Mouse (Mus musculus) CH12.LX (cell line): ENCODE measurements around the gene Pyurf. TPM values are rescaled to one million over a fixed set of nuclear protein-coding genes. Genes with fewer than 3 reads are reported as not detected.

Experiments
- DNase-seq: peaks from one replicate; pipeline ENCODE4 v3.0.0-alpha.2; 2013; ENCODE audit errors: extremely low read depth
- H3K27ac ChIP-seq: 2 replicates; pipeline ENCODE4 v1.5.1; 2012; ENCODE audit warnings: low read depth, mild to moderate bottlenecking, control low read depth, moderate library complexity; ENCODE audit not compliant: insufficient read depth
- H3K27me3 ChIP-seq: replicated peaks from 2 replicates; pipeline ENCODE3; 2012; ENCODE audit warnings: inconsistent platforms
- H3K36me3 ChIP-seq, 2 experiments: replicated peaks in 1 of 2; 2 replicates each; pipeline versions ENCODE3 to v1.6.1; 2012; ENCODE audit warnings: inconsistent platforms in 1 of 2, low read length in 1 of 2, mild to moderate bottlenecking in 1 of 2, mixed read lengths in 1 of 2, moderate library complexity in 1 of 2; ENCODE audit not compliant: control insufficient read depth in 1 of 2, insufficient read depth in 1 of 2
- H3K4me1 ChIP-seq, 2 experiments: 2 replicates each; pipeline ENCODE4 v1.6.1; 2012; ENCODE audit warnings: inconsistent platforms in 1 of 2, moderate library complexity in 1 of 2; ENCODE audit not compliant: insufficient read depth in 2 of 2, control insufficient read depth in 1 of 2
- H3K4me2 ChIP-seq: 2 replicates; pipeline ENCODE4 v1.6.1; 2012; ENCODE audit warnings: low read depth, mild to moderate bottlenecking, control low read depth; ENCODE audit not compliant: poor library complexity, insufficient read depth, severe bottlenecking
- H3K4me3 ChIP-seq, 3 experiments: fragments of 150-350 bp in 1 of 3; sonication (generic) in 1 of 3; replicated peaks in 1 of 3; 2 replicates each; pipeline versions ENCODE3 to v1.5.1; 2011 to 2012; ENCODE audit warnings: low read depth in 2 of 3, low read length in 2 of 3, mild to moderate bottlenecking in 2 of 3, moderate library complexity in 2 of 3, control low read depth in 1 of 3, improper control_type of control experiment in 1 of 3, inconsistent platforms in 1 of 3, mixed read lengths in 1 of 3; ENCODE audit not compliant: poor library complexity in 1 of 3
- H3K79me2 ChIP-seq: replicated peaks from 2 replicates; pipeline ENCODE4 v1.6.1; 2012; ENCODE audit warnings: mild to moderate bottlenecking, moderate library complexity; ENCODE audit not compliant: control insufficient read depth, poor library complexity, insufficient read depth, severe bottlenecking; ENCODE audit errors: extremely low read depth
- H3K9ac ChIP-seq: 2 replicates; pipeline ENCODE4 v1.6.1; 2012; ENCODE audit warnings: low read depth, mild to moderate bottlenecking, control low read depth, moderate library complexity; ENCODE audit not compliant: insufficient read depth
- H3K9me3 ChIP-seq: replicated peaks from 2 replicates; pipeline ENCODE3; 2012; ENCODE audit warnings: low read length, inconsistent platforms, mixed read lengths
- CHD1 ChIP-seq: IDR thresholded peaks from 2 replicates; pipeline ENCODE4 v1.6.1; 2012; ENCODE audit warnings: low read depth, low read length, improper control_type of control experiment, inconsistent platforms
- CHD2 ChIP-seq: IDR thresholded peaks from 2 replicates; pipeline ENCODE4 v1.6.1; 2011; ENCODE audit warnings: low read length, improper control_type of control experiment
- CTCF ChIP-seq, 2 experiments: IDR thresholded peaks in 1 of 2; conservative IDR thresholded peaks in 1 of 2; 2 replicates each; pipeline ENCODE4 v1.5.1; 2011 to 2012; ENCODE audit warnings: low read depth in 2 of 2, low read length in 2 of 2, improper control_type of control experiment in 1 of 2, inconsistent platforms in 1 of 2, mild to moderate bottlenecking in 1 of 2, moderate library complexity in 1 of 2
- ELF1 ChIP-seq: IDR thresholded peaks from 2 replicates; pipeline ENCODE4 v1.6.1; 2014; ENCODE audit warnings: low read depth, mild to moderate bottlenecking, inconsistent platforms, low read length, improper control_type of control experiment
- EP300 ChIP-seq: IDR thresholded peaks from 2 replicates; pipeline ENCODE4 v1.6.1; 2011; ENCODE audit warnings: low read length, improper control_type of control experiment
- KAT2A ChIP-seq: IDR thresholded peaks from 2 replicates; pipeline ENCODE4 v1.6.1; 2012; ENCODE audit warnings: low read length, improper control_type of control experiment, inconsistent platforms; ENCODE audit not compliant: insufficient replicate concordance
- MAFK ChIP-seq: IDR thresholded peaks from 2 replicates; pipeline ENCODE4 v1.6.1; 2011; ENCODE audit warnings: low read length, improper control_type of control experiment; ENCODE audit not compliant: insufficient replicate concordance
- MAX ChIP-seq: IDR thresholded peaks from 2 replicates; pipeline ENCODE4 v1.6.1; 2011; ENCODE audit warnings: low read length, improper control_type of control experiment
- MAZ ChIP-seq: IDR thresholded peaks from 2 replicates; pipeline ENCODE4 v1.6.1; 2012; ENCODE audit warnings: low read depth, mild to moderate bottlenecking, inconsistent platforms, low read length, improper control_type of control experiment, moderate library complexity
- MEF2A ChIP-seq: IDR thresholded peaks from 2 replicates; pipeline ENCODE4 v1.6.1; 2014; ENCODE audit warnings: low read depth, mild to moderate bottlenecking, inconsistent platforms, low read length, improper control_type of control experiment, borderline replicate concordance
- NRF1 ChIP-seq: IDR thresholded peaks from 2 replicates; pipeline ENCODE4 v1.6.1; 2014; ENCODE audit warnings: low read depth, mild to moderate bottlenecking, inconsistent platforms, low read length, improper control_type of control experiment, moderate library complexity
- PAX5 ChIP-seq: IDR thresholded peaks from 2 replicates; pipeline ENCODE4 v1.6.1; 2012; ENCODE audit warnings: low read length, inconsistent platforms, mixed read lengths
- POLR2A ChIP-seq: IDR thresholded peaks from 2 replicates; pipeline ENCODE4 v1.6.1; 2011; ENCODE audit warnings: low read depth, mild to moderate bottlenecking, improper control_type of control experiment, low read length
- SIN3A ChIP-seq: IDR thresholded peaks from 2 replicates; pipeline ENCODE4 v1.6.1; 2012; ENCODE audit warnings: low read length, improper control_type of control experiment, inconsistent platforms
- SMC3 ChIP-seq: IDR thresholded peaks from 2 replicates; pipeline ENCODE4 v1.6.1; 2011; ENCODE audit warnings: low read depth, low read length, improper control_type of control experiment
- UBTF ChIP-seq: IDR thresholded peaks from 2 replicates; pipeline ENCODE4 v1.6.1; 2012; ENCODE audit warnings: low read depth, mild to moderate bottlenecking, inconsistent platforms, low read length, improper control_type of control experiment, moderate library complexity
- USF1 ChIP-seq: IDR thresholded peaks from 2 replicates; pipeline ENCODE4 v1.6.1; 2014; ENCODE audit warnings: low read depth, mild to moderate bottlenecking, inconsistent platforms, low read length, improper control_type of control experiment
- dilution Hi-C: fragments of 300-500 bp; cut with MboI; formaldehyde crosslinking; loops from 2 replicates; pipeline ENCODE4 v1.14.3; 2020; ENCODE audit warnings: low sequenced_read_pairs; ENCODE audit not compliant: extremely low pct_unique_long_range_greater_than_20kb, extremely low pct_ligation_motif_present
- in situ Hi-C: fragments of 300-500 bp; cut with MboI; formaldehyde crosslinking; loops from 3 replicates; pipeline ENCODE4 v1.14.3; 2019; ENCODE audit warnings: low sequenced_read_pairs, low pct_ligation_motif_present, low pct_unique_long_range_greater_than_20kb, mixed read lengths
- polyA plus RNA-seq: library from polyadenylated mRNA; unstranded; fragments of >175 nt; gene quantifications from 2 replicates; pipeline ENCODE4 v1.2.1, GENCODE M21; 2012; ENCODE audit warnings: low read depth; ENCODE audit not compliant: insufficient read length
- total RNA-seq, 2 experiments: library from RNA; depleted of rRNA; stranded (reverse); fragments of 300-350 nt in 1 of 2; fragments of >200 nt in 1 of 2; gene quantifications; 2 replicates each; pipeline ENCODE4 v1.2.3; 2012 to 2014

The Pyurf gene
- total and polyA plus RNA-seq, 3 experiments, result 6.4 to 13.4 (median 6.8) TPM

GRCm38 (mm10) chr6:57702743-57703499 is 11.0 kb upstream of the Pyurf start (continued):
- no peak; the same call in 1 of the 2 replicates for TF ChIP-seq MEF2A
- TF ChIP-seq SIN3A, result peak; percentile 30; the same call in 1 of the 2 replicates
- TF ChIP-seq CHD1, result peak; percentile 90
- TF ChIP-seq MAX, result peak; percentile 36; the same call in 1 of the 2 replicates
- TF ChIP-seq ELF1, result 0 out of 2 replicates have a peak, but pooled peaks have one; percentile 47
- TF ChIP-seq CTCF (conservative IDR thresholded peaks at IDR 0.05 in 1 of 2, IDR thresholded peaks at IDR 0.05 in 1 of 2; ENCODE audit: low read depth in 2 of 2, low read length in 2 of 2), result no peak
- TF ChIP-seq KAT2A, result peak; percentile 54; the same call in 1 of the 2 replicates
- TF ChIP-seq EP300, result 0 out of 2 replicates have a peak, but pooled peaks have one; percentile 24
- TF ChIP-seq POLR2A, result peak; percentile 87
- peak; percentile 13 for TF ChIP-seq NRF1
- TF ChIP-seq SMC3, result no peak
- TF ChIP-seq UBTF, result peak; percentile 72; the same call in 1 of the 2 replicates
- peak; percentile 52; the same call in 1 of the 2 replicates for TF ChIP-seq CHD2

DNA sequence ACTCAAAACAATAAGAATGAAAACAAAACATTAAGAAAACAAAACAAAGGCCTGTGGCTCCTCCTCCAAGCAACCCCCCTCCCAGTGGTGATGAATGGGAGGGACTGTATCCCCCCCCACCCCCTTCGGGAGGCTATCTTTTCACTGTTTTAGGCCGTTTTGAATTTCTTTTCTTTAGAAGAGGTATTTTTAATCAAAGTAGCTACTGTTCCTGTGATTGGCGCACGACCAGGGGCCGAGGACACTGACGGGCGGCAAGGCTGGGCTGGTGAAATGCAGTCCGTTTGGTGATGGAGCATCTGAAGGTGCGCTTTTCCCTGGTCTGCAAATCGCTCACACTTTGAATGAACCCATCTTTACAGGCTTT is 10.5 kb upstream of the Pyurf start, which contains the start of gene Lancl2:
TSS of gene Lancl2 (plus strand) at position 165 of the 367 bp plus-strand sequence.
- Histone ChIP-seq H3K27me3 (no peaks in the 10 kb centered on the region), H3K27ac (peak within 1 kb of the TSS; percentile 31), H3K9ac (peak within 1 kb of the TSS; percentile 56), H3K79me2 (no peaks in the 10 kb centered on the region), H3K4me2 (peak within 1 kb of the TSS; percentile 88), H3K4me3 (peak within 1 kb of the TSS; percentile 64 to 85 (median 78)), H3K36me3 (no peaks in the 10 kb centered on the region), H3K9me3 (no peaks in the 10 kb centered on the region), H3K4me1 (peaks cover 4 to 18% of the 10 kb centered on the region in 2 experiments; a peak in 3 of 4 replicates)
- in situ Hi-C loops (no loop called here), dilution Hi-C loops (no loop called here)
- TF ChIP-seq MAX (no peak), MAZ (no peak), USF1 (no peak), MAFK (no peak), SMC3 (no peak)
- no peak for DNase-seq

- TF ChIP-seq PAX5, result no peak
- Histone ChIP-seq H3K9me3 (no peaks in the 10 kb centered on the region), H3K79me2 (no peaks in the 10 kb centered on the region), H3K4me1 (peaks cover 4 to 15% of the 10 kb centered on the region in 2 experiments; a peak in 3 of 4 replicates), H3K27ac (no peak overlapping the region), H3K36me3 (no peaks in the 10 kb centered on the region), H3K4me3 (no peak overlapping the region), H3K27me3 (no peaks in the 10 kb centered on the region), H3K4me2 (no peak overlapping the region), H3K9ac (no peak overlapping the region)
- DNase-seq, result no peak
- dilution Hi-C loops (no loop called here), in situ Hi-C loops (no loop called here)
Measured at GRCm38 (mm10) chr6:57701686-57702085, 9.8 kb upstream of the Pyurf start.
